Mouse (Mus musculus): ENCODE results near the gene Tas2r143. TPM values are rescaled to one million over a fixed set of nuclear protein-coding genes. Genes with fewer than 3 reads are reported as not detected.
A peak's percentile ranks its signal among the peaks of the same experiment; 100 is the strongest.

Tas2r143 gene
- total and polyA plus RNA-seq, 2 experiments from 2014 or later = not detected

DNA sequence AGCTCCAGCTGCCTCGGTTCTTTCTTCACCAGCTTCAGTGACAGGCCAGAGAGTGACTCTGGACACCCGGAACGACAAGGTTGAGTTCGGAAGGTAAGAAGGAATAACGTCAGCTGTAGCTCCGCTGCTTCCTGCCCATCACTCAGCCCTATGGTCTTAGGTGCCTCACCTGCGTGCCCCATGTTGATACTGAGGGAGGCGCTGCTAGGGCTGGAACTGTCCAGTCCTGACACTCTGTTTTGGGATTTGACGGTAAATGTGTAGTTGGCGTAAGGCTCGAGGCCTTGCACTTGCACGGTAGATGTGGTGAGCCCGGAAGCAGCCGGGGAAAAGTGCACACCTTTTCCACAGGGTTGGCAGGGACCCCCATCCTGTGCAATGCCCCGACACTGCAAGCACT lies 35.4 kb upstream of the Tas2r143 start:
- H3K9ac ChIP-seq (replicated peaks; ENCODE audit: low read length) = no peak overlapping the region
- ATAC-seq (no peak), DNase-seq (ENCODE audit: low spot score) (no peak)
- no peak overlapping the region for H3K4me2 ChIP-seq (ENCODE audit: low read depth, low read length)
- H3K36me3 ChIP-seq (ENCODE audit: insufficient read depth, low read length) = peaks cover under 1% of the 10 kb centered on the region; the same call in 1 of the 2 replicates
- H3K4me1 ChIP-seq (ENCODE audit: insufficient read depth, low read length) = no peaks in the 10 kb centered on the region
- no peak for TF ChIP-seq CTCF (IDR thresholded peaks at IDR 0.05; ENCODE audit: low read depth)
- H3K4me3 ChIP-seq (ENCODE audit: low read length) = no peak overlapping the region
- no peak overlapping the region for H3K27ac ChIP-seq
- H3K9me3 ChIP-seq (ENCODE audit: low read length) = no peaks in the 10 kb centered on the region
- 95% methylated on average over 15 of the region's 15 CpGs for WGBS
- H3K27me3 ChIP-seq (ENCODE audit: insufficient read depth, low read length) = no peaks in the 10 kb centered on the region

DNA sequence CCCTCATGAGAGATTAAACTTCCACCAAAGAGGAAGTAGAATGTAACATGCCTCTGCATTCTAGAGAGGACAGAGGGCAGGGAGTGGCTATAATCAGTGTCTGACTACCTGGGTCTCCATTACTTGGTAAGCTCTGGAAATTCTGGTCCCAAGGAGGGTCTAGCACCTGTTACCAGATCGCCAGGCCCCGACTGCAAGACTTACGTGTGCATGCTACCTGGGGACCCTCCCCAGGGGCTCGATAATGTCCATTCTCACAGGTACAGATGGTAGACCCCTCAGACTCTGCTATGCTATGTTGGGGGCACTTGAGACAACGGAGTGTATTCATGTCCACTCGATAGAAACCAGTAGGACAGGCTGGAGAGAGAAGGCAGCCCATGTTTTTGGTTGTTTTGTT lies 34.8 kb upstream of the Tas2r143 start:
- H3K36me3 ChIP-seq (ENCODE audit: insufficient read depth, low read length) = no peaks in the 10 kb centered on the region; the same call in 1 of the 2 replicates
- H3K4me3 ChIP-seq (ENCODE audit: low read length) = no peak overlapping the region
- H3K4me1 ChIP-seq (ENCODE audit: insufficient read depth, low read length) = no peaks in the 10 kb centered on the region
- WGBS = 95% methylated on average over 6 of the region's 6 CpGs
- no peak overlapping the region for H3K27ac ChIP-seq
- ATAC-seq = no peak
- H3K27me3 ChIP-seq (ENCODE audit: insufficient read depth, low read length) = no peaks in the 10 kb centered on the region
- H3K4me2 ChIP-seq (ENCODE audit: low read depth, low read length) = no peak overlapping the region
- TF ChIP-seq CTCF (IDR thresholded peaks at IDR 0.05; ENCODE audit: low read depth) = no peak
- no peak overlapping the region for H3K9ac ChIP-seq (replicated peaks; ENCODE audit: low read length)
- no peak for DNase-seq (ENCODE audit: low spot score)
- H3K9me3 ChIP-seq (ENCODE audit: low read length) = no peaks in the 10 kb centered on the region

DNA sequence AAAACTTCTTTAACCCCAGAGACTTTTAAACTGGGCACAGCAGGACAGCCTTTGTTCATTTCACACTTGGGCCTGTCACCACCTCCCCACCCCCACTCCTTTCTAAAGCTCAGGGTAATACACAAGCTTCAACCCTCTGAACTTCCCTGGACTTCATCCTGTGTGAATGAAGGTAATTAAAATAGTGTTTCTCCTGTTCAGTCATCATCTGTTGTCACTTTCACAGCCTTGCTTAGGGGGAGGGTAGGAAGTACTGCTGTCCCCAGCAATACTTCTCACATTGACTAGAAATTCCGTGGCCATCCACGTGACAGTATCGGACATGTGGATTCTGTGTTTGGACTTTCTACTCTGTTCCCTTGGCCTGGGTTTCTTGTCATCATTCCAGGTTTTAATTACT lies 30.2 kb upstream of the Tas2r143 start:
- ATAC-seq (no peak), DNase-seq (ENCODE audit: low spot score) (no peak)
- H3K4me3 ChIP-seq (ENCODE audit: low read length) = no peak overlapping the region
- TF ChIP-seq CTCF (IDR thresholded peaks at IDR 0.05; ENCODE audit: low read depth) = no peak
- no peaks in the 10 kb centered on the region for H3K9me3 ChIP-seq (ENCODE audit: low read length)
- no peak overlapping the region for H3K27ac ChIP-seq
- H3K36me3 ChIP-seq (ENCODE audit: insufficient read depth, low read length) = no peaks in the 10 kb centered on the region
- peaks cover 10% of the 10 kb centered on the region for H3K4me1 ChIP-seq (ENCODE audit: insufficient read depth, low read length)
- 6% methylated on average over 3 of the region's 3 CpGs for WGBS
- H3K27me3 ChIP-seq (ENCODE audit: insufficient read depth, low read length) = 0 out of 2 replicates have a peak, but pooled peaks cover 1% of the 10 kb centered on the region
- no peak overlapping the region for H3K9ac ChIP-seq (replicated peaks; ENCODE audit: low read length)
- no peak overlapping the region for H3K4me2 ChIP-seq (ENCODE audit: low read depth, low read length)

DNA sequence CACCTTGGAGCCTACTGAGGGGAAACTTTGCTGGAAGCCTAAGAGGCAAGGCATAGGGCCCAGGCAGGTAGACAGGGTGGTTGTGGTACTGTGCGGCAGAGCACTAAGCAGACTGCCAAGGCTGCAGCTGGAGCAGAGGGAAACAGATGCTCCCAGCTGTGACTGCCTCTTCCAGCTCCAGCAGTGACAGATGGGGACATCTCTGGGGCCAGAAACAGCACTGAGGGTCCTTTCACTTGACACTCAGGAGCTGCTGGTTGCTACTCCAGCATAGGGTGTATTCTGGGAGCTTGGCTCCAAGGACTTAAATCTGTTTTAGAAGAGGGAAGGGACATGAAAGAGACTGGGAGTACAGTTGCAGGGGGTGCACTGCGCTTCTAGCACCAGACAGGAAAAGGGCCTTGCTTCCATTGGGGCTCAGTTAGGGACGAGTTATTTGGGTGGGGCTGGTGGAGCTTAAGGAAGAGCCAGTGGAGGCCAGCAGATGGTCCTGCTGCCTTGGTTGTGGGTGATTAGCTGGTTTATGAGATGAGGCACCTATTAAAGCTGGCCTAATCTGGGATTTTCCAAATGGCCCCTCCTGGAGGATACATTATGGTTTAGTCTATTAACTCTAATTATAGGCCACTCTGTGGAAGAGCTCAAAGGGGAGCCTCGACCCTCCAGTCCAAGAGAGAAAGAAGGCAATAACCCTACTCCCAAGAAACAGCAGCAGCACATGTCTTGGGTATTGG lies 29.2 kb upstream of the Tas2r143 start:
- H3K4me1 ChIP-seq (ENCODE audit: insufficient read depth, low read length) = peaks cover 10% of the 10 kb centered on the region
- no peak overlapping the region for H3K4me3 ChIP-seq (ENCODE audit: low read length)
- DNase-seq (ENCODE audit: low spot score) = no peak
- H3K36me3 ChIP-seq (ENCODE audit: insufficient read depth, low read length) = no peaks in the 10 kb centered on the region
- 0 out of 2 replicates have a peak, but pooled peaks have one; percentile 12 for ATAC-seq
- H3K27me3 ChIP-seq (ENCODE audit: insufficient read depth, low read length) = 0 out of 2 replicates have a peak, but pooled peaks cover 5% of the 10 kb centered on the region
- no peak for TF ChIP-seq CTCF (IDR thresholded peaks at IDR 0.05; ENCODE audit: low read depth)
- H3K27ac ChIP-seq = no peak overlapping the region
- H3K9me3 ChIP-seq (ENCODE audit: low read length) = no peaks in the 10 kb centered on the region
- no peak overlapping the region for H3K4me2 ChIP-seq (ENCODE audit: low read depth, low read length)
- 49% methylated on average over 4 of the region's 4 CpGs for WGBS
- no peak overlapping the region for H3K9ac ChIP-seq (replicated peaks; ENCODE audit: low read length)

DNA sequence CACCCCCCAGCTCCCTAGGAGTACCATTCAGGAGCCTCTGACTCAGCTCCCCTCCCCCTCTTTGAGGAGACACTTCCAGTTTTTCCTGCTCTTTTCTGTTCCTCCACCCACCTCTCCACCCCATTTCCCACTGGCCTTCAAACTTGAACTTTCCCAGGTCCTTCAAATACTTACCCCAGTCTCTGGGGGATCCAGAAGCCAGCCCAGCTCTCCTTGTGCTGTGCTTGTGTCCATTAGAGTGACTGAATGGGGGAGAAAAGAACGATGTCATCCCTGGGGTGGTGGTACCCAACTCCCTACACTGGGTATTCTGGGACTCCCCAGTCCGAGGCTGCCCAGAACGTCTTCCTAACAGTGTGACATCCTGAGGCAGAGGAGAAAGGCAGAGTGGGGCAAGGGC lies 28.0 kb upstream of the Tas2r143 start:
- Histone ChIP-seq H3K27me3 (ENCODE audit: insufficient read depth, low read length) (0 out of 2 replicates have a peak, but pooled peaks cover 5% of the 10 kb centered on the region), H3K9me3 (ENCODE audit: low read length) (no peaks in the 10 kb centered on the region), H3K4me3 (ENCODE audit: low read length) (no peak overlapping the region), H3K4me1 (ENCODE audit: insufficient read depth, low read length) (peaks cover 10% of the 10 kb centered on the region), H3K4me2 (ENCODE audit: low read depth, low read length) (no peak overlapping the region), H3K27ac (no peak overlapping the region), H3K9ac (replicated peaks; ENCODE audit: low read length) (no peak overlapping the region), H3K36me3 (ENCODE audit: insufficient read depth, low read length) (no peaks in the 10 kb centered on the region)
- WGBS = 13% methylated on average over 3 of the region's 3 CpGs
- DNase-seq (ENCODE audit: low spot score) (no peak), ATAC-seq (0 out of 2 replicates have a peak, but pooled peaks have one; percentile 11)
- TF ChIP-seq CTCF (IDR thresholded peaks at IDR 0.05; ENCODE audit: low read depth) = no peak

DNA sequence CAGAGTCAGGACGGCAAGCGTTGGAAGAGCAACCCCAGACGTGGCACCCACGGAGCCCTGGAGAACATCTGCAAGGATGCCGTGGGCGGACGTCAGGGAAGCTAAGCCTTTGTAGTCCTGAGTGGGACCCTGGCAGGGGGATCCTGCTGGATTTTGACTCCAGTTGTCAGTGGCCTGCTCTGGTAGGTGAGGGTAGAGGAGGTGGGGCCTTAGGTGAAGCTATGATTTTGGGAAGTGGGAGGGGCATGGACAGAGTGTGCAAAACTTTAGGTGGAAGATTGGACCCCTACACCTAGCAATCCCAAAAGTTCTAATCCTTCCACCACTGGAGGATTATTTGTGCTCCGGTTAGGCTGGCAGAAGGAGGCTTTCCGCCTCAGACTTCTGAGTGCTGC lies 27.6 kb upstream of the Tas2r143 start:
- peak overlapping the region; percentile 94 for H3K4me2 ChIP-seq (ENCODE audit: low read depth, low read length)
- no peaks in the 10 kb centered on the region for H3K36me3 ChIP-seq (ENCODE audit: insufficient read depth, low read length)
- TF ChIP-seq CTCF (IDR thresholded peaks at IDR 0.05; ENCODE audit: low read depth) = no peak
- WGBS = 32% methylated on average over 9 of the region's 9 CpGs
- ATAC-seq = peak; percentile 25; the same call in 1 of the 2 replicates
- peaks cover 10% of the 10 kb centered on the region for H3K4me1 ChIP-seq (ENCODE audit: insufficient read depth, low read length)
- no peak overlapping the region for H3K4me3 ChIP-seq (ENCODE audit: low read length)
- no peaks in the 10 kb centered on the region for H3K9me3 ChIP-seq (ENCODE audit: low read length)
- H3K9ac ChIP-seq (replicated peaks; ENCODE audit: low read length) = no peak overlapping the region
- 0 out of 2 replicates have a peak, but pooled peaks cover 5% of the 10 kb centered on the region for H3K27me3 ChIP-seq (ENCODE audit: insufficient read depth, low read length)
- H3K27ac ChIP-seq = no peak overlapping the region
- no peak for DNase-seq (ENCODE audit: low spot score)
